Mouse (Mus musculus) kidney, postnatal 36 days (tissue): ENCODE measurements around the gene Caln1.

Experiments used
- DNase-seq, 2 experiments: peaks; one replicate each; pipeline ENCODE4 v3.0.0; 2021 to 2022; ENCODE audit warnings: mixed read lengths in 2 of 2

Caln1 gene

GRCm38 (mm10) chr5:130369237-130369636 is at the start of gene Caln1:
Caln1 (plus strand) TSS chr5:130369455.
- DNase-seq: peak; percentile 52 to 69

GRCm38 (mm10) chr5:130319783-130320182 is 49.5 kb upstream of the Caln1 start:
- DNase-seq: no peak

GRCm38 (mm10) chr5:130320485-130320884 is 48.8 kb upstream of the Caln1 start:
- peak; percentile 2 to 36 for DNase-seq

- no peak for DNase-seq
Observed at GRCm38 (mm10) chr5:130325486-130325885, 43.8 kb upstream of the Caln1 start.

- peak in 1 of 2 experiments; percentile 23 for DNase-seq
Observed at GRCm38 (mm10) chr5:130327615-130328263, 41.5 kb upstream of the Caln1 start.

- no peak for DNase-seq
Observed at GRCm38 (mm10) chr5:130328366-130328765, 40.9 kb upstream of the Caln1 start.

- DNase-seq: no peak
Observed at GRCm38 (mm10) chr5:130329889-130330288, 39.4 kb upstream of the Caln1 start.

GRCm38 (mm10) chr5:130330801-130331200 is 38.5 kb upstream of the Caln1 start:
- no peak for DNase-seq

GRCm38 (mm10) chr5:130331206-130331605 is 38.0 kb upstream of the Caln1 start:
- no peak for DNase-seq

GRCm38 (mm10) chr5:130333566-130333965 is 35.7 kb upstream of the Caln1 start:
- DNase-seq: no peak

GRCm38 (mm10) chr5:130333971-130334370 is 35.3 kb upstream of the Caln1 start:
- no peak for DNase-seq

- DNase-seq: no peak
Observed at GRCm38 (mm10) chr5:130335462-130335861, 33.8 kb upstream of the Caln1 start.

- DNase-seq: no peak
Observed at GRCm38 (mm10) chr5:130340656-130341055, 28.6 kb upstream of the Caln1 start.

- DNase-seq: no peak
Observed at GRCm38 (mm10) chr5:130344999-130345398, 24.3 kb upstream of the Caln1 start.

GRCm38 (mm10) chr5:130345871-130346270 is 23.4 kb upstream of the Caln1 start:
- peak in 1 of 2 experiments; percentile 14 for DNase-seq

GRCm38 (mm10) chr5:130355223-130355622 is 14.0 kb upstream of the Caln1 start:
- no peak for DNase-seq

GRCm38 (mm10) chr5:130363111-130363510 is 6.1 kb upstream of the Caln1 start:
- no peak for DNase-seq

GRCm38 (mm10) chr5:130363773-130364172 is 5.5 kb upstream of the Caln1 start:
- peak in 1 of 2 experiments; percentile 25 for DNase-seq

GRCm38 (mm10) chr5:130368236-130368635 is 1.0 kb upstream of the Caln1 start:
- no peak for DNase-seq

GRCm38 (mm10) chr5:130375411-130375810 is 6.2 kb downstream of the Caln1 start:
- DNase-seq: no peak

GRCm38 (mm10) chr5:130384222-130384912 is 15.1 kb downstream of the Caln1 start, which contains the start of gene A330070K13Rik:
A330070K13Rik (minus strand) TSS chr5:130384631.
- no peak for DNase-seq

- DNase-seq: no peak
Observed at GRCm38 (mm10) chr5:130386418-130386817, 17.2 kb downstream of the Caln1 start.

- no peak for DNase-seq
Observed at GRCm38 (mm10) chr5:130393618-130394355, 24.5 kb downstream of the Caln1 start.

GRCm38 (mm10) chr5:130394386-130394785 is 25.1 kb downstream of the Caln1 start:
- peak; percentile 5 to 15 for DNase-seq
